Mouse (Mus musculus) embryonic fibroblast, embryonic 13.5 days (primary cell): ENCODE data around the gene Myoz2. TPM values are rescaled to one million over a fixed set of nuclear protein-coding genes. Genes with fewer than 3 reads are reported as not detected.

Experiments
- H3K27ac ChIP-seq: 2 replicates; pipeline ENCODE4 v1.5.1; 2012; ENCODE audit warnings: low read length, control low read depth, inconsistent platforms; ENCODE audit not compliant: insufficient read depth
- H3K4me1 ChIP-seq: 2 replicates; pipeline ENCODE4 v1.6.1; 2011; ENCODE audit warnings: low read length; ENCODE audit not compliant: control insufficient read depth, insufficient read depth
- H3K4me3 ChIP-seq: 2 replicates; pipeline ENCODE4 v1.5.1; 2011; ENCODE audit warnings: mild to moderate bottlenecking, control low read depth, low read length; ENCODE audit not compliant: insufficient read depth
- CTCF ChIP-seq: IDR thresholded peaks from 2 replicates; pipeline ENCODE4 v1.5.1; 2011; ENCODE audit warnings: mild to moderate bottlenecking, control low read depth, low read length, moderate library complexity, borderline replicate concordance; ENCODE audit not compliant: insufficient read depth
- POLR2A ChIP-seq: IDR thresholded peaks from 2 replicates; pipeline ENCODE4 v1.6.1; 2011; ENCODE audit warnings: low read depth, mild to moderate bottlenecking, control low read depth, low read length, moderate library complexity
- polyA plus RNA-seq: library from polyadenylated mRNA; stranded (reverse); fragments of >200 nt; gene quantifications from 2 replicates; pipeline ENCODE4 v1.2.4, GENCODE M21; 2011; ENCODE audit warnings: low read depth; ENCODE audit not compliant: missing spikeins, insufficient read length

The Myoz2 gene
- polyA plus RNA-seq, 1 experiment: not detected

DNA sequence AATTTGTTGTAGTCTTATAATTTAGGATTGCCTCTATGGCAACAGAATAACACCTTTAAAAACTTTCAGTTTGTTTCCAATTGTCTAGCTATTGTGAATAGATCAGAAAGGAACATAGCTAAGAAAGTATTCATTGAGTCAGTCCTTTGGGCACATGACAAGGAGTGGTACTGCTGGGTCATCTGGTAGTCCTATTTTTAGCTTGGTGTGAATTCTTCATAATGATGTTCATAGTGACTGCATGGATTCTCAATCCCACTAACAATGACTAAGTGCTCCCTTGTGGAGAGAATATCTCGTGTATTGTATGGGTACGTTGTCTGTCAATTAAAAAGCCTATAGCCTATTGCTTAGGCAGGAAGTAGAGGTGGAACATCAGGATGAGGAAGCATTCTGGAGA is 16.0 kb downstream of the Myoz2 start:
- Histone ChIP-seq H3K4me3 (no peak overlapping the region), H3K27ac (peak overlapping the region; percentile 91), H3K4me1 (peaks cover 4% of the 10 kb centered on the region)
- TF ChIP-seq POLR2A (no peak), CTCF (no peak)

DNA sequence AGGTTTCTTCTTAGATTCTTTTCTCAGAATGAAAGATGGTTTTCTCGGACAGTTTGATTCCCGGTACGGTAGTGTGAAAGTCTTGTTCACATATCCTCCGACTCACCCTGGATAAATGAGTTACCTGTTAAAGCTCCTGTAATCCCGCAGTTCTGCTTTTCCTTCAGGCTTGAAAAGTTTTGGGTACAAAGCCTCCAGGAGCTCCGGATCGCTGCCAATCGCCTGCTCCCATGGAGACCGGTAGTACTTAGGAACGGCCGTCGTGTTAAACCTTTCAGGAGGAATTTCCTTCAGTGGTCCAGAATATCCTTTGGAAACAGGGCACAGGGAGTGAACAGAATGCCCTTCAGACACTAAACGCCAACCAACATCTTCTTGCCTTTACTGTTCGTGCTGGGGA is 21.3 kb downstream of the Myoz2 start:
- Histone ChIP-seq H3K27ac (no peak overlapping the region), H3K4me1 (no peaks in the 10 kb centered on the region; the same call in 1 of the 2 replicates), H3K4me3 (no peak overlapping the region)
- TF ChIP-seq CTCF (no peak), POLR2A (no peak)

DNA sequence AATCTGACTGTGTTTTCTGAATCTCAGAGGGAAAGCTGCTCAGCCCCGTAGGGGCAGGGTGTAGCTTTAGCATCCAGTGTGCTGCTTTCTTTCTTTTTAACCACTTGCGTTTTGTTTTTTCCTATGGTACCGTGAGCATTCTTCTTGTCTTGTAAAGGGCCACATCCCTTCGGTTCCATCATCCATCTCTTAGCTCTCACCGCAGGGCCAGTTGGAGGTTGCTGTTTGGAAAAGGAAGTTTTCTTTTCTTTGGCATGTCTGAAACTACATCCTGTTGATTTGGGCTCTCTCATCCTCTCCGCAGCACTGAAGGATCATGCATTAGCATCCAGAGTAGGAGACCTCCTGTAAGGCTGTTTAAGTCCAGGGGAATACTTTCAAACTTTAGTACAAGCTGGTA is 25.4 kb downstream of the Myoz2 start:
- peak overlapping the region; percentile 40; the same call in 1 of the 2 replicates for H3K27ac ChIP-seq
- no peak overlapping the region for H3K4me3 ChIP-seq
- no peak for TF ChIP-seq POLR2A
- no peak for TF ChIP-seq CTCF
- no peaks in the 10 kb centered on the region; the same call in 1 of the 2 replicates for H3K4me1 ChIP-seq

DNA sequence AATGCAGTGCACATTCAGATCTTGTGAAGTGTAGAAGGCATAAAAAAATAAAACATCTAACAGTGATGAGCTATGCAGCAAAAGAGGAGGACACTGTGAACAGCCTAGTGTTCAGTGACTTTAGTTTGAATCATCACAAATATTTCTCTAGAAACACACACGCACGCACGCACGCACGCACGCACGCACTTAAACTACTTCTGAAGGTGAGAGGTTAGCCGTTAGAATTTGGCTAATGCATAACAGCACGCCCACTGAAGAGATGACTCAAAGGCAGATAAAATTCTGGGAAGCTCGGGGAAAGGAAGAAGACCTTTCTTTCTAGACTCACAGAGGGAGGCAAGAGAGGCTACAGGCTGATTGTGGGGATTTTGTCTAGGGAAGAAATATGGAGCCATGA is 27.4 kb downstream of the Myoz2 start:
- TF ChIP-seq CTCF: no peak
- no peak for TF ChIP-seq POLR2A
- Histone ChIP-seq H3K27ac (peak overlapping the region; percentile 71; the same call in 1 of the 2 replicates), H3K4me3 (no peak overlapping the region), H3K4me1 (no peaks in the 10 kb centered on the region; the same call in 1 of the 2 replicates)

DNA sequence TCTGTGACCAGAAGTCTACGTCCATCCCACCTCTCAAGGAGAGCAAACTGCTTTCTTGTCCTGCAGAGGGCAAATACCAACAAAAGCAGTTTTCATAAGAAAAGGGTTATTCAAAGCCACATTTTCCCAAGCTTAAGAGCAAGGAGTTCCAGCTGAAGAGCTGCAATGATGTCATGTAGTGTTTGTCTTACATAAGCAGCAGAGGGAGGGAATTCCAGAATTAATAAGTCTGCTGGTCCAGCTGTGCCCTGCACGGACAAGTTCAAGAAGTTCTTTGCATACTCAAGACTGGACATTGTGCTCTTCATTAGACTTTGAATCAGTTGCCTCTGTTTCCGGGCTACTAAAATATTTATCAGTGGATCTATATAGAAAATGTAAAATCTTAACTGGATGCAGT is 33.8 kb downstream of the Myoz2 start:
- Histone ChIP-seq H3K4me1 (no peaks in the 10 kb centered on the region), H3K27ac (no peak overlapping the region), H3K4me3 (no peak overlapping the region)
- TF ChIP-seq CTCF (no peak), POLR2A (no peak)

DNA sequence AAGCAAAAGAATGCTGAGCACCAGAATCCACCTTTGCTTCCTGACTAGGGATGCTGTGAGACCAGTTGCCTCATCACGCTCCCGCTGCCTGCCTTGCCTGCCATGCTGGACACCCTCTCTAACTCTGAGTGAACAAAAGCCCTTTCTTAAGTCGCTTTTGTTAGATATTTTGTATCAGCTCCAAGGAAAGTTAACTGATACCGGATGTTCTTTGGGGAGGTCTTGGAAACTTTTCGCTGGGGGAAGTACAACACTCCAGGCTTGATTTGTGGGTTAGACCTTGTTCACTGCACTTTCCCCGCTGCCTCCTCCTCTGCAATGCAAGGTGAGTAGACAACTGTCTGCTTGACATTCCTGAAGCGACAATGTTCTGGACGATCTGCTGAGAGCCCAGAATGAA is 36.3 kb downstream of the Myoz2 start:
- Histone ChIP-seq H3K27ac (no peak overlapping the region), H3K4me1 (no peaks in the 10 kb centered on the region), H3K4me3 (no peak overlapping the region)
- TF ChIP-seq CTCF (no peak), POLR2A (no peak)

DNA sequence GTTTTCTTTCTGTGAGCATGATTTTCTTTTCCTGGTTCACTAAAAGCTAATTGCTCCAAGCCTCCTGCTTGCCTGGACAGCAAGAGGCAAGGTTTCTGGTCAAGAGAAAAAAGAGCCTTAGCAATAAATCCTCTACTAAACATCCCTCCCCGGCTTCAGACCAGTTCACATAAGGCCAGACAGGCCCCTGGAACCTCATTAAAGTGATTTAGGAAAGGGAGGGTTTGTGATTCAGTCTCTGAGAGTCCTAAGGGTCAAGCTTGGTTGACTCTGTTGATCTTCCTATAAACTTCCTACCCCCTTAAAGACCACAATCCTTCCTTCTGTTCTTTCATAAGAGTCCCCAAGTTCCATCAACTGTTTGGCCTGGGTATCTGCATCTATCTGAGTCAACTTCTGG is 37.8 kb downstream of the Myoz2 start:
- no peak overlapping the region for H3K27ac ChIP-seq
- TF ChIP-seq CTCF (no peak), POLR2A (no peak)
- H3K4me1 ChIP-seq: no peaks in the 10 kb centered on the region
- H3K4me3 ChIP-seq: no peak overlapping the region

DNA sequence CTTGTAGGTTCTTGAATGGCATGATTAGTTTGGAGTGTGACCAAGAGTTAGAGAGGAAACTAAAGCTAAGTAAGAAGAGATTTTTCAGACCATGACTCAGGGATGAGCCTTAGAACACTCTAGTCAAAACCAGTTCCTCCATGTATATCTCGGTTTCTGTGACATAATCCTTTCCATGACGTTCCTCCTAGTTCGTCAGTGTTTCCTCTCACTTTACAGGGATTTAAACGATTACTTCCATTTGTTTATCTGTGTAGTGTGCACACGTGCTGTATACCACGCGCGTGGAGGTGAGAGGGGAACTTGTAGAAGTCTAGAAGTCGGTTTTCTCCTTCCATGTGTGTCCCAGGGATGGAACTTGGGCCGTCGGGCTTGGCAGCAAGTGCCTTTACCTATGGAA is 47.9 kb downstream of the Myoz2 start:
- Histone ChIP-seq H3K27ac (no peak overlapping the region), H3K4me1 (peaks cover 2% of the 10 kb centered on the region), H3K4me3 (no peak overlapping the region)
- TF ChIP-seq CTCF (no peak), POLR2A (no peak)

DNA sequence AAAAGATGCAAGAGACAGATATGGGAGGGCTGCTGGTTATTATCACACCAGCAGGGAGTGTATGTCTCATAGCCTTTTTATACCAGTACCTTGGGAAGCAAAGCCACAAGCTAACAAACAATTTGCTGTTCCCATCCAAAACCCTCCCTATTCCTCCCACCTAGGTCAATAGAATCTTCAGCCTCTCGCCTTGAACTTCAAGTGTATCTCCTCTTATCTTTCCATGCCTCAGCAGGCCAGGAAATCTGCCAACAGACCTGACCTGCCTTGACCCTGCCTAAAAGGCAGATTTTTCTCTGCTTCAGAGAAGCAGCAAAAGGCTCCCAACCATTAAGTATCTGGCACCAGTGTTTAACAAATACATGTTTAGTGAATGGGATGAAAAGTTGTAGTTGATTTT is 48.4 kb downstream of the Myoz2 start:
- peaks cover 2% of the 10 kb centered on the region for H3K4me1 ChIP-seq
- H3K4me3 ChIP-seq: no peak overlapping the region
- H3K27ac ChIP-seq: no peak overlapping the region
- TF ChIP-seq POLR2A (no peak), CTCF (no peak)

DNA sequence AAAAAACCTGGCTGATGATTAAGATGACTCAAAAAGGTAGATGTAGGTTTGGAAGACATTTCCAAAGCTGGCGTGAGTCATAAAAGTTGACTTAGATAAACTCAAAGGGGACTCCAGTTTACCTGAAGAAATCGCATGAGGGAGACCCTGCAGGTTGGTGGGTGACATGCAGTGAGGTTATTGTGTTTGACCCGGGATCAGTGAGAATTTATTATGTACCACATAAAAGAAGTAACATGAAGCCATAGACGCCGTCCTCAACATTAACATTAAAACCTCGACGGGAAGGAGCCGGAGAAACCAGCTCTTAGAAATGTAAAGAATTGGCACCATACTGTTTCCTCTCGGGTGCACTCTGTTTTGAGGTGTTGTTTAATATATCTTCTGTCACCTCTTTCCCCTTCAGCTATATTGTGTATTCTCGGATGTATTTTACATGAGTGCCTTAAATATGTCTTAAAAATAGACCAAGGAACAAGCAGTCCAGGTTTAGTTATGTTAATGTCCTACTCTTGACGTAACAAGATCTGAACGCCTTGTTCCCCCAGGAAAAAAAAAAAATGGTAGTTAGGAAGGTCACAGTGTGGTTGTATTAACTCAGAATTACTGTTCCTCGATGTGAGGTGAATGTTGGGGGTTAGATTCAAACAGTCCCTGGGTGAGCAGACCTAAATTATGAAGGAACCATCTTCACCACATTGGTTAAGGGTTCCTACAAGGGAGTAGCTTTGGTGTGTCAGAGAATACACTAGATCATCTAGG is 49.5 kb downstream of the Myoz2 start:
- peak overlapping the region; percentile 54 for H3K27ac ChIP-seq

More for the DNA sequence above, 49.5 kb downstream of the Myoz2 start:
- TF ChIP-seq POLR2A: peak; percentile 27; the same call in 1 of the 2 replicates
- no peak for TF ChIP-seq CTCF
- Histone ChIP-seq H3K4me3 (peak overlapping the region; percentile 92), H3K4me1 (peaks cover 2% of the 10 kb centered on the region)
